Mouse (Mus musculus) intestine, embryonic 15.5 days (tissue): ENCODE measurements around the gene Krtap16-1. TPM values are rescaled to one million over a fixed set of nuclear protein-coding genes. Genes with fewer than 3 reads are reported as not detected.

Experiments used
- ATAC-seq: fragments of 200-750 bp; cut with Nextera tagmentation; 2 replicates; pipeline ENCODE4 v1.8.0; 2017; ENCODE audit warnings: moderate TSS enrichment, moderate library complexity
- H3K27ac ChIP-seq: fragments of 300-500 bp; sonication (generic); 2 replicates; pipeline ENCODE4 v1.5.1; 2015; ENCODE audit warnings: mild to moderate bottlenecking, inconsistent platforms
- H3K27me3 ChIP-seq: fragments of 300-500 bp; sonication (generic); replicated peaks from 2 replicates; pipeline ENCODE4 v1.6.1; 2015; ENCODE audit warnings: inconsistent platforms
- H3K36me3 ChIP-seq: fragments of 300-500 bp; sonication (generic); 2 replicates; pipeline ENCODE4 v1.6.1; 2015; ENCODE audit warnings: inconsistent platforms
- H3K4me1 ChIP-seq: fragments of 300-500 bp; sonication (generic); replicated peaks from 2 replicates; pipeline ENCODE4 v1.6.1; 2015; ENCODE audit warnings: inconsistent platforms
- H3K4me2 ChIP-seq: fragments of 300-500 bp; sonication (generic); replicated peaks from 2 replicates; pipeline ENCODE4 v1.6.1; 2015; ENCODE audit warnings: mild to moderate bottlenecking, inconsistent platforms
- H3K4me3 ChIP-seq: fragments of 300-500 bp; sonication (generic); replicated peaks from 2 replicates; pipeline ENCODE4 v1.5.1; 2015; ENCODE audit warnings: inconsistent platforms
- H3K9ac ChIP-seq: fragments of 300-500 bp; sonication (generic); 2 replicates; pipeline ENCODE4 v1.6.1; 2015; ENCODE audit warnings: inconsistent platforms
- H3K9me3 ChIP-seq: fragments of 300-500 bp; sonication (generic); 2 replicates; pipeline ENCODE4 v1.6.1; 2016; ENCODE audit warnings: inconsistent platforms
- WGBS: fragments of 180-500 bp; shearing (Covaris S2); methylation state at CpG from one replicate; pipeline ENCODE4 v1.1.7; 2015; 5-methylcytosine and 5-hydroxymethylcytosine counted together
- polyA plus RNA-seq: library from polyadenylated mRNA; unstranded; fragments of >200 nt; fragmentation: Nextera tagmentation; extraction: Ambion mirVana; gene quantifications from 2 replicates; pipeline ENCODE4 v1.2.1, GENCODE M21; 2015

Krtap16-1 gene
- polyA plus RNA-seq, 1 experiment from 2014 or later, result not detected

DNA sequence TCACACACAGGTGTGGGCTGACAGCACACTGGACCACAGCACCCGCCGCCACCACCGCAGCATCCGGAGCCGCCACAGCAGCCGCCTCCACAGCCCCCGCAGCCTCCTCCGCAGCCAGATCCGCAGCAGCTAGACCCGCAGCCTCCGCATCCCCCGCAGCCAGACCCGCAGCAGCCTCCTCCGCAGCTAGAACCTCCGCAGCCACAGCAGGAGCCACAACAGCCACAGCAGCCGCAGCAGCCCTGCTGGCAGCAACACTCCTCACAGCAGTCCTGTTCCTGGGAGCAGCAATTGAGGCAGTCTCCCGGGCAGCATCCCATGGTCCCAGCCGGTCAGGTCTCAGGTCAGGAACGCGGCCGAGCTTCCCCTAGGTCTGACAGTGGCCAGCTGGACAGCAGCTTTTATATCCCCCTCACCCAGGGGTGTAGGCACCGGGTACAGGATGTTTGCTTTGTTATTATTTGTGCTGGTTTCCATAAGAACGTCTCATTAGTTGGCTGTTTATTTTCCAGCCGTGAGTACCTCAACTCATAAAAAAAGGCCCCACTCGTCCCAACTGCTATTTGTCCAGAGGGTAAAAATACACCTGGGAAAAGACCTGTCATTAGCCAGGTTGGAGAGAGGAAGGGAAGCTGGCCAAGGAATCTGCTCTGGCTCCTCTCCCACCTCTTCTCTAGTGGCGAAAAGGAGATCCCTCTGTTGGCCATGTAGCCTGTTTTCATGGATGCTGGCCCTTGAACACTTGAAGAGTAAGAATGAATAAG is 7.4 kb upstream of the Krtap16-1 start, which contains the start of gene Krtap17-1:
TSS of gene Krtap17-1 (minus strand) at position 375 of the 764 bp plus-strand sequence.
- Histone ChIP-seq H3K36me3 (no peaks in the 10 kb centered on the region), H3K27ac (no peak within 1 kb of the TSS), H3K27me3 (0 out of 2 replicates have a peak, but pooled peaks cover 3% of the 10 kb centered on the region), H3K9me3 (no peaks in the 10 kb centered on the region), H3K4me2 (peak within 1 kb of the TSS; percentile 17; the same call in 1 of the 2 replicates), H3K4me3 (no peak within 1 kb of the TSS), H3K4me1 (no peaks in the 10 kb centered on the region), H3K9ac (no peak within 1 kb of the TSS)
- ATAC-seq, result no peak
- WGBS, result 12% methylated on average over 26 of the region's 26 CpGs

DNA sequence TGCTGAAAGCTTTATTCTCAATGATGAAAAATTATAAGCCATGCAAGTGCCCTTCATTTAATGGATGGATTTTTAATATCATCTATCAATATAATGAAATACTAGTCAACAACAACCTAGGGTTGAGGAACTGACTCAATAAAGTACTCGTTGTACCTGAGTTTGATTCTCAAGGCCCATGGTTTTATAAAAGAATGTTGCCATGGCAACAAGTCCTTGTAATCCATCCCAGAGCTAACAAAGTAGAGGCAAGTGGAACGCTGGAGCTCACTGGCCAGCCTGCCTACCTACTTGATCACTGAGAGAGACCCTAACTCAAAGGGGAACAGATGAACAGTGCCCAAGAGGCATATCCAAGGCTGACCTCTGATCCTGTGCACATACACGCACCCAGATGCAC is 4.2 kb upstream of the Krtap16-1 start:
- H3K4me2 ChIP-seq, result no peak overlapping the region
- no peaks in the 10 kb centered on the region for H3K4me1 ChIP-seq
- no peaks in the 10 kb centered on the region for H3K9me3 ChIP-seq
- no peak overlapping the region for H3K4me3 ChIP-seq
- no peaks in the 10 kb centered on the region for H3K36me3 ChIP-seq
- no peak for ATAC-seq
- H3K27ac ChIP-seq, result no peak overlapping the region
- H3K9ac ChIP-seq, result no peak overlapping the region
- 71% methylated on average over 3 of the region's 3 CpGs for WGBS
- H3K27me3 ChIP-seq, result 0 out of 2 replicates have a peak, but pooled peaks cover 3% of the 10 kb centered on the region

DNA sequence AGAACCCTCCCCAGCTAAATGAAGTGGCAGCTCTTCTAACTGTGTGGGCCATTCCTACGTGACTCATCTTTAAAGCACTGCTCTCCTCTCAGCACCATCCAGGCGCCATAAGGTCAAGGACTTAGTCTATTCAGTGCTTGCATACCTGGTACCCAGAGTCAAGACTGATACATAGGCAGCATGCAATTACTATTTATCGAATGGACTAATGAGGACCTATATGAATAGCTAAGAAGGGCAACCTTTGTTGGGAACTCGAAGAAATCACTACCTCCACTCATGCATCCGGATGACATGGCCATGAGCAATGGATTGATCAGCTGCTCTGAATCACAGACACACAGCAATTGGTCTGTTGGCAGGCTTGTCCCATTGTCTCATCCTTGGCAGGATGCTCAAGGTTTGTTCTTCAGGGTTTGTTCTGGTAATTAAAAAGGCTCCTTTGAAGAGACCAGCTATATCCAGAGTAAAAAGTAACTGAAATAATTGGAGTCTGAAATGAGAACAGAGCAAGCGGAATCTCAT is 3.5 kb upstream of the Krtap16-1 start:
- no peaks in the 10 kb centered on the region for H3K36me3 ChIP-seq
- H3K27ac ChIP-seq, result no peak overlapping the region
- H3K9me3 ChIP-seq, result no peaks in the 10 kb centered on the region
- H3K27me3 ChIP-seq, result 0 out of 2 replicates have a peak, but pooled peaks cover 3% of the 10 kb centered on the region
- 84% methylated on average over 6 of the region's 6 CpGs for WGBS
- no peak overlapping the region for H3K4me2 ChIP-seq
- no peak overlapping the region for H3K9ac ChIP-seq
- no peaks in the 10 kb centered on the region for H3K4me1 ChIP-seq
- H3K4me3 ChIP-seq, result no peak overlapping the region
- no peak for ATAC-seq

DNA sequence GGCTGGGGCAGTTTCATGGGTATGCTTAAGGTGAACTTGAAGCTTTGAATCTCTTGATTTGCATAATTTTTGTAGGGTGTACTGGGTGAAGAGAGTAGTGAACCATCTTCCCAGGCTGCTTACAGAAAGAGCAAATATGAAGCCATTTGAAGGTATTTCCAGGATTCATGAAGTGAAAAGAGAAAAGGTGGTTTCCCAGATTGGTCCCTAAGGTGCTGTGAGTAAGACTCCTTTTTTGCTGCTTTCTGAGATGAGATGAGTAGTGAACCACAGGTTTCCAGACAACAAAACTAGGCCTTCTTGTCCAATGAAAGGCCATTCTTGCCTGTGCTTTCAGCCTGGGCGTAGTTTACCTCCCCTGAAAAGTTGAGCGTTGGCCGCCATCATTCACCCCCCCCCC is 2.1 kb upstream of the Krtap16-1 start:
- Histone ChIP-seq H3K27me3 (no peaks in the 10 kb centered on the region), H3K4me1 (no peaks in the 10 kb centered on the region), H3K9ac (no peak overlapping the region), H3K27ac (no peak overlapping the region), H3K9me3 (no peaks in the 10 kb centered on the region), H3K4me2 (no peak overlapping the region), H3K36me3 (no peaks in the 10 kb centered on the region), H3K4me3 (no peak overlapping the region)
- ATAC-seq, result no peak
- 91% methylated on average over 3 of the region's 3 CpGs for WGBS

DNA sequence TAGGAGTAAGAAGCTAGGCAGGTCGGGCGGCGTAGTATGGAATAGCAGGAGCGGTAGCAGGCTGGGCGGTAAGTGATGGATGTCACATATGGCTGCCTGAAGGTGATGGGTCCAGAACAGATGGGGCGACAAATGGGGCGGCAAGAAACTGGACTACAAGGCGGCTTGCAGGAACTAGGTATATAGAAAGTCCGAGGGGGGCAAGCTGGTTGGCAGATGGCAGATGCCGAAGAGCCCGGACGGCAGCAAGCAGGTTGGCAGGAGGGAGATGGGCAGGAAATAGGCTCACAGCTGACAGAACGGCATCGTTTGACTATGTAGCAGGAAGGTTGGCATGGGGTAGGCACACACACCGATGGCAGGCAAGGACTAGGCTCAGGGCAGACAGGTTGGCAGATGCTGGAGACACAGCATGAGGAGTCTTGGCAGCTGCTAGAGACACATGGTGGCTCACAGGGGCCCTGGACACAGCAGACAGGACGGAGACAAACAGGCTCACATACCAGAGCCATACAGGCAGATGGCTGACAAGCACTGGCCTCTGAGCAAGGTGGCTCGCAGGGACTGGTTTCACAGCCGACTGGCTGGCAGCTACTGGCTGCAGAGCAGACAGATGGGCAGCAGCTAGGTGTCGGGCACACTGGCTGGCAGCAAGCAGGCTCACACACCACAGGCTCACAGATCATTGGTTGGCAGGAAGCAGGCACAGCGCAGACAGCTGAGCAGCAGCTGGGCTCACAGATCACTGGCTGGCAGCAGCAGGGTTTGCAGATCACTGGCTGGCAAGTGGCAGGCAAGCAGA is 905 bp downstream of the Krtap16-1 start:
- Histone ChIP-seq H3K9ac (no peak overlapping the region), H3K9me3 (no peaks in the 10 kb centered on the region), H3K27ac (no peak overlapping the region), H3K4me2 (no peak overlapping the region), H3K4me3 (no peak overlapping the region), H3K27me3 (no peaks in the 10 kb centered on the region), H3K4me1 (no peaks in the 10 kb centered on the region), H3K36me3 (no peaks in the 10 kb centered on the region)
- ATAC-seq, result no peak
- 78% methylated on average over 20 of the region's 20 CpGs for WGBS

DNA sequence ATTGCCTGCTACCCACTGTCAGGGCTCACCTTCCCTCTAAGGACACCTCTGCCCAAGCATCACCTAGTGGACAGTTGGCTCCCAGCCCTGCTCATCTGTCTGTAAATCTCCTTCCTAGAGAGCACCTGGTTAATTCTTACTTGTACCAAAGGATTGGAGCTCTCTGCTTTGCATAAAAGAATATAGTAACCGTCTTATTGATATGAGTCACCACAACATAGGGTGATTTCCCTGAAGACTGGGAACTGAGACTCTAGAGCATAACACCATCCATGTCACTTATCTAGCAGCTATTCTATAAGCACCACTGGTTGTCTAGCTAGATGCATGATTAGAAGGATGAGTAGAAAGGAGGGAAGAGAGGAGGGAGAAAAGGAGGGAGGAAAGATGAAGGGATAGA is 3.0 kb downstream of the Krtap16-1 start:
- Histone ChIP-seq H3K4me1 (no peaks in the 10 kb centered on the region), H3K9ac (no peak overlapping the region), H3K27me3 (no peaks in the 10 kb centered on the region), H3K27ac (no peak overlapping the region), H3K4me3 (no peak overlapping the region), H3K36me3 (no peaks in the 10 kb centered on the region), H3K9me3 (no peaks in the 10 kb centered on the region), H3K4me2 (no peak overlapping the region)
- WGBS, result 94% methylated on average over 1 of the region's 1 CpGs
- no peak for ATAC-seq

DNA sequence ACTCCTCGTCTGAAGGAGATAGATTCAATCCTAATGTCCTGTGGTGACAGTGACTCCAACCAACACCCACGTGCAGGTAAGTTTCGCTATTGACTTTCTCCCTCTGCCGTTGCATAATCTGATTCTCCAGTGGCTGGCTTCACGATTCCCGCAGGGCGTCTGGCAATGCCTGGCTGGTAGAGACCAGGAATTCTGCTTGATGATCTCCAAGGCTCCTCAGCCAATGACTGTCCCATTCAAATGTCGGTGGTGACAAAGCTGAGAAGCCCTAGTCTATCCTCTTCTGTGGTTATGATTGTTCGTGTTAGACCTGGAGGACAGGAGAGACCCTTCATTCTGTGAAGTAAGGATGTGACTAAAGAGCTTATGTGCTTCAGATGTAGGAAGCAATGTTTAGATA is 3.7 kb downstream of the Krtap16-1 start:
- H3K36me3 ChIP-seq, result no peaks in the 10 kb centered on the region
- no peak overlapping the region for H3K27ac ChIP-seq
- H3K4me2 ChIP-seq, result no peak overlapping the region
- ATAC-seq, result no peak
- H3K27me3 ChIP-seq, result no peaks in the 10 kb centered on the region
- no peak overlapping the region for H3K4me3 ChIP-seq
- WGBS, result 82% methylated on average over 9 of the region's 9 CpGs
- H3K9ac ChIP-seq, result no peak overlapping the region
- H3K4me1 ChIP-seq, result no peaks in the 10 kb centered on the region
- no peaks in the 10 kb centered on the region for H3K9me3 ChIP-seq

DNA sequence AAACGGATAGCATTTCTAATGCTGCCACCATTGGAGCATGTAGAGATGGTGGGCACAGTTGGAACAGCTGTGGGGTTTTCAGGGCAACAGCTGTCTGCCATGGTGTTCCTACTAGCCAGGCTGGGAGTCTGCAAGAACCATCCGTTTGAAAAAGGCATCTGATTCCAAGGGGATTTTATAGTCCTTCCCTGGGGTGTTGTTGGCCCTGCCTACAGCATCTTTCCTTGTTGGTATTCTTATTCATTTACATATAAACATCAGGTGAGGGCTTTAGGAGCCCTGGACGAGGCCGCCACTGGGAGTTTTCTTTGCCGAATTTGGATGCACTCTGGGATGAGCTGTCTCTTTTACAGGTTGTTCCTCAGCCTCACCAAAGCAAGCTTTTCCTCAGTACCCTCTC is 7.4 kb downstream of the Krtap16-1 start, which contains the start of gene Krtap29-1:
TSS of gene Krtap29-1 (minus strand) at position 101 of the 400 bp plus-strand sequence.
- Histone ChIP-seq H3K4me3 (no peak within 1 kb of the TSS), H3K9ac (no peak within 1 kb of the TSS), H3K27ac (no peak within 1 kb of the TSS), H3K27me3 (no peaks in the 10 kb centered on the region), H3K36me3 (no peaks in the 10 kb centered on the region), H3K4me2 (no peak within 1 kb of the TSS), H3K4me1 (no peaks in the 10 kb centered on the region), H3K9me3 (no peaks in the 10 kb centered on the region)
- no peak for ATAC-seq
- 73% methylated on average over 5 of the region's 5 CpGs for WGBS

DNA sequence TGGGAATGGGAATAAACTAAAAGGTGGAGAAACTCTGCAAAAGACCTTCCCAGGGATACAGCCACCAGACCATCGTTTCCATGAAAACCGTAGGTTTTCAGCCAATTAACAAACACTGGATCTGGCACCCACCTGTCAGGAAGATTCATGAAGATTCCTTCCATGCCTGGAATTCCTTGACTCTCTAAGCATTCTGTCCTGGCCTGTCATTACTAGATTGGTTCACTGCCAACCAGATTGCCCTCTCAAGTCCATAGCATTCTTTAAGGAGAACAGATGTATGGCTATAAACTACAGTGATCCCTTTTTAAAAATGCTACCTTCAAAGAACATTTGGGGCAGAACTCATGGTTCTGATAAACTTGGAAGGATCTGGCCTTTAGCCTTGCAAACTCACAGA is 20.4 kb downstream of the Krtap16-1 start:
- WGBS, result 4% methylated on average over 2 of the region's 2 CpGs
- no peaks in the 10 kb centered on the region for H3K36me3 ChIP-seq
- no peaks in the 10 kb centered on the region for H3K27me3 ChIP-seq
- H3K4me3 ChIP-seq, result no peak overlapping the region
- no peak overlapping the region for H3K27ac ChIP-seq
- H3K9ac ChIP-seq, result no peak overlapping the region
- no peaks in the 10 kb centered on the region for H3K4me1 ChIP-seq
- no peak overlapping the region for H3K4me2 ChIP-seq
- no peak for ATAC-seq
- no peaks in the 10 kb centered on the region for H3K9me3 ChIP-seq

DNA sequence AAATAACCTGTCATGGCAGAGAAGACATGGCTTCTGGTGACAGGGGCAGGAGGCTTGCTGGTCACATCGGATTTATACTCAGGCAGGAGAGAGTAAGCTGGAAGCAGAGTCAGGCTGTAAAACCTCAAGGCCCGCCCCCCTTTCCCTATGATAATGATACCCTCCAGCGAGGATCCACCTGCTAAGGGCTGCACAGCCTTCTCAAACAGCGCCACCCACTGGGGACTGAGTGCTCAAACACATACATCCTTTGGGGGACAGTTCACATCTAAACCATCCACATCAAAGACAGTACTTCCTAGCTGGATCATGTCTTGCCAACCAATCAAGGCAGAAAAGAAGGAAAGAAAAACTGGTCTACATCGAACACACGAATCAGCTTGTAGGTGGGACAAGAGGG is 22.2 kb downstream of the Krtap16-1 start:
- no peaks in the 10 kb centered on the region for H3K36me3 ChIP-seq
- H3K27me3 ChIP-seq, result no peaks in the 10 kb centered on the region
- no peak overlapping the region for H3K9ac ChIP-seq
- no peaks in the 10 kb centered on the region for H3K4me1 ChIP-seq
- H3K4me2 ChIP-seq, result no peak overlapping the region
- 61% methylated on average over 6 of the region's 6 CpGs for WGBS
- no peak for ATAC-seq
- no peak overlapping the region for H3K27ac ChIP-seq
- H3K4me3 ChIP-seq, result no peak overlapping the region
- H3K9me3 ChIP-seq, result no peaks in the 10 kb centered on the region

DNA sequence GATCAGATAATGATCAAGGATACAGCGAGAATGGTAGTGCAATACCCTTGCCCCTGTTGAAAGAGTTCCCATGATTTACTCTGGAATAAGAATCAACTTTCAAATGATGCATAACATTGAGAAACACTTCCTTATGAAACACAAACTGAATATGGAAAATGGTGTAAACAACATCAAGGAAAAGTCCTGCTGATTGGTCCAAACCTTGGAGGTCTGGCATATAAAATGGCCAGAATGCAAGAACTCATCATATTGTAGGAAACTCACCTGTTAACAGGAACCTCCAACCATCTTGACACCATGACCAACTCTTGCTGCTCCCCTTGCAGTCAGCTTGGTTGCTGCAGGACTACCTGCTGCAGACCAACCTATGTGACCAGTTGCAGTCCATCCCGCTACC is 38.2 kb downstream of the Krtap16-1 start, which contains the start of gene Krtap9-5:
TSS of gene Krtap9-5 (plus strand) at position 301 of the 400 bp plus-strand sequence.
- 80% methylated on average over 2 of the region's 2 CpGs for WGBS
- no peak within 1 kb of the TSS for H3K4me2 ChIP-seq
- H3K9me3 ChIP-seq, result no peaks in the 10 kb centered on the region
- H3K4me1 ChIP-seq, result no peaks in the 10 kb centered on the region
- H3K27me3 ChIP-seq, result no peaks in the 10 kb centered on the region
- ATAC-seq, result no peak
- no peak within 1 kb of the TSS for H3K9ac ChIP-seq
- no peaks in the 10 kb centered on the region for H3K36me3 ChIP-seq
- H3K27ac ChIP-seq, result no peak within 1 kb of the TSS
- H3K4me3 ChIP-seq, result no peak within 1 kb of the TSS

DNA sequence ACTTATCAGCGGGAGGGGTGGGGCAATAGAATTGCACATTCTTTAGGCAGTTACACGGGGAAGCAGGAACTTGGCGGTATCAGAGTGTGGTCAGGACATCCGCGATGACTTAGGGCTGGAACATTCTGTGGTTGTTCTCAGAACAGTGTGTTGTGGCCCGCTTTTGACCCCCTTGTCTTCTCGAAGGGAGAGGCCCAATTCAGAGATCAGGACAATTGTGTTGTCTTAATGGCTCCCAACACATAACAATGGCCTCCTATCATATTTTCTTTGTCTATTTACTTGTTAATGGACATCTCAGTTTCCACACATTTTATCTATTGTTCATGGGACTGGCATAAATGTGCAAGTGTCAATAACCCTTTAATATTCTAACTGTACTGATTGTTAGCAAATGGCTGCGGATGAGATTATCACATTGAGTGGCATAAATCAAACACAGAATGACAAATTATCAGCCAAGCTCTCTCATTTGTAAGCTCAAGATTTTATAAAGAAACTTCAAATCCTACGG is 48.6 kb downstream of the Krtap16-1 start:
- ATAC-seq, result no peak
- WGBS, result 86% methylated on average over 9 of the region's 9 CpGs
- Histone ChIP-seq H3K9ac (no peak overlapping the region), H3K9me3 (no peaks in the 10 kb centered on the region), H3K27ac (no peak overlapping the region), H3K27me3 (no peaks in the 10 kb centered on the region), H3K4me2 (no peak overlapping the region), H3K36me3 (no peaks in the 10 kb centered on the region), H3K4me3 (no peak overlapping the region), H3K4me1 (no peaks in the 10 kb centered on the region)
